Mouse (Mus musculus) C2C12 (cell line): ENCODE measurements around the gene Rad51b.

Experiments
- CTCF ChIP-seq: IDR thresholded peaks from one replicate; pipeline ENCODE4 v1.5.1; 2011; ENCODE audit not compliant: control insufficient read depth, insufficient read depth, insufficient read length
- MAX ChIP-seq: IDR thresholded peaks from one replicate; pipeline ENCODE4 v1.6.1; 2011; ENCODE audit warnings: mild to moderate bottlenecking, control low read depth
- MYOD1 ChIP-seq: IDR thresholded peaks from one replicate; pipeline ENCODE4 v1.6.1; 2011; ENCODE audit warnings: low read depth; ENCODE audit not compliant: control insufficient read depth, insufficient read length

- TF ChIP-seq CTCF (no peak), MAX (no peak), MYOD1 (no peak)
These were observed 364.2 kb downstream of the Rad51b start for GRCm38 (mm10) chr12:79661270-79661669.
